Comparison of ENCODE assay signal across 12 mouse cellular contexts in genomic region chr3:27942991-27943390, GRCm38 (mm10). TPM values are rescaled to one million over a fixed set of nuclear protein-coding genes. Genes with fewer than 3 reads are reported as not detected.
A peak's percentile ranks its signal among the peaks of the same experiment; 100 is the strongest.
DNase-seq lines count a peak whose midpoint lies in the region; ATAC-seq and TF ChIP-seq lines count a peak whose summit lies in the region.
"Had no signal": no experiment of that assay in that cellular context is flagged by ENCODE, and none has a peak within 500 bp of the region (broad histone marks: within the 10 kb centered on the region; RNA-seq: fewer than 3 reads in every experiment).

No protein-coding gene starts in this region.

- no peak overlapping the region for H3K4me2 ChIP-seq in kidney, embryonic 16.5 days (replicated peaks; ENCODE audit: low read depth, low read length)
- H3K4me2 ChIP-seq in embryonic facial prominence, embryonic 15.5 days (replicated peaks): no peak overlapping the region
- H3K4me2 ChIP-seq in heart, embryonic 16.5 days (ENCODE audit: low read depth, low read length): no peak overlapping the region
- H3K4me2 ChIP-seq in lung, postnatal 0 days (replicated peaks; ENCODE audit: low read depth, low read length): no peak overlapping the region

- peak; percentile 18 for DNase-seq in kidney, adult 11 months
- peak; percentile 55 for DNase-seq in lung, postnatal 0 days (ENCODE audit: low spot score)
- DNase-seq in embryo, embryonic 10.5 days (ENCODE audit: low spot score): no peak
- no peak for DNase-seq in hindbrain, embryonic 10.5 days (ENCODE audit: low spot score)
- DNase-seq in spleen, adult 12 weeks (ENCODE audit: low spot score): no peak
- DNase-seq: cerebellum, adult 9-10 months; liver; retina, postnatal 1 day had no signal

- peaks cover 14% of the 10 kb centered on the region for H3K4me1 ChIP-seq in kidney, embryonic 16.5 days (ENCODE audit: insufficient read depth, low read length)
- peaks cover 26% of the 10 kb centered on the region for H3K4me1 ChIP-seq in embryonic facial prominence, embryonic 15.5 days
- peaks cover 16% of the 10 kb centered on the region for H3K4me1 ChIP-seq in heart, embryonic 16.5 days (ENCODE audit: control insufficient read depth, insufficient read depth, low read length)
- peaks cover 7% of the 10 kb centered on the region; the same call in 1 of the 2 replicates for H3K4me1 ChIP-seq in lung, postnatal 0 days (ENCODE audit: insufficient read depth, low read depth, low read length)
- peaks cover 21% of the 10 kb centered on the region for H3K4me1 ChIP-seq in hindbrain, embryonic 10.5 days (replicated peaks)

- TF ChIP-seq CTCF in lung, postnatal 0 days (IDR thresholded peaks at IDR 0.05): no peak

- H3K9ac ChIP-seq in kidney, embryonic 16.5 days (replicated peaks; ENCODE audit: low read length): no peak overlapping the region
- H3K9ac ChIP-seq in embryonic facial prominence, embryonic 15.5 days: no peak overlapping the region
- no peak overlapping the region for H3K9ac ChIP-seq in heart, embryonic 16.5 days (ENCODE audit: low read length)
- no peak overlapping the region for H3K9ac ChIP-seq in lung, postnatal 0 days (replicated peaks; ENCODE audit: low read depth)

- no peaks in the 10 kb centered on the region for H3K36me3 ChIP-seq in kidney, embryonic 16.5 days (ENCODE audit: insufficient read depth, low read length)
- no peaks in the 10 kb centered on the region for H3K36me3 ChIP-seq in embryonic facial prominence, embryonic 15.5 days
- H3K36me3 ChIP-seq in heart, embryonic 16.5 days (ENCODE audit: control insufficient read depth, insufficient read depth): no peaks in the 10 kb centered on the region
- H3K36me3 ChIP-seq in lung, postnatal 0 days (ENCODE audit: insufficient read depth, low read length): no peaks in the 10 kb centered on the region
- no peaks in the 10 kb centered on the region for H3K36me3 ChIP-seq in hindbrain, embryonic 10.5 days
- H3K36me3 ChIP-seq: forebrain, embryonic 10.5 days had no signal

- no peak for TF ChIP-seq EP300 in lung, postnatal 0 days (IDR thresholded peaks at IDR 0.05)

- 74% methylated on average over 7 of the region's 7 CpGs for WGBS in kidney, embryonic 16.5 days
- WGBS in embryonic facial prominence, embryonic 15.5 days: 75% methylated on average over 7 of the region's 7 CpGs
- WGBS in heart, embryonic 16.5 days: 54% methylated on average over 7 of the region's 7 CpGs
- 57% methylated on average over 7 of the region's 7 CpGs for WGBS in lung, postnatal 0 days
- WGBS in hindbrain, embryonic 10.5 days: 88% methylated on average over 7 of the region's 7 CpGs

- no peak overlapping the region for H3K4me3 ChIP-seq in kidney, embryonic 16.5 days (ENCODE audit: low read length)
- no peak overlapping the region for H3K4me3 ChIP-seq in embryonic facial prominence, embryonic 15.5 days (replicated peaks)
- H3K4me3 ChIP-seq in heart, embryonic 16.5 days (ENCODE audit: low read length): no peak overlapping the region
- H3K4me3 ChIP-seq in lung, postnatal 0 days (ENCODE audit: low read depth, low read length): no peak overlapping the region
- no peak overlapping the region for H3K4me3 ChIP-seq in hindbrain, embryonic 10.5 days
- H3K4me3 ChIP-seq: forebrain, embryonic 10.5 days had no signal

- no peak for ATAC-seq in kidney, embryonic 16.5 days (ENCODE audit: low FRiP score, low TSS enrichment)
- ATAC-seq in embryonic facial prominence, embryonic 15.5 days (ENCODE audit: insufficient number of reproducible peaks, low FRiP score, low TSS enrichment, low read depth): no peak
- ATAC-seq in heart, embryonic 16.5 days (replicated peaks; ENCODE audit: extremely low read depth, insufficient read depth, low FRiP score): no peak
- ATAC-seq in lung, postnatal 0 days: no peak

- no peaks in the 10 kb centered on the region for H3K27me3 ChIP-seq in kidney, embryonic 16.5 days (ENCODE audit: insufficient read depth, low read length)
- no peaks in the 10 kb centered on the region for H3K27me3 ChIP-seq in embryonic facial prominence, embryonic 15.5 days
- no peaks in the 10 kb centered on the region for H3K27me3 ChIP-seq in heart, embryonic 16.5 days (ENCODE audit: control insufficient read depth, insufficient read depth, low read length)
- H3K27me3 ChIP-seq in lung, postnatal 0 days (replicated peaks; ENCODE audit: insufficient read depth, low read length): no peaks in the 10 kb centered on the region
- peaks cover 11% of the 10 kb centered on the region for H3K27me3 ChIP-seq in hindbrain, embryonic 10.5 days (ENCODE audit: insufficient read depth, poor library complexity, severe bottlenecking)

- H3K27ac ChIP-seq in kidney, embryonic 16.5 days (ENCODE audit: low read length): no peak overlapping the region
- H3K27ac ChIP-seq in embryonic facial prominence, embryonic 15.5 days (replicated peaks): 0 out of 2 replicates have a peak overlapping the region, but pooled peaks have one; percentile 17
- peak overlapping the region; percentile 45 for H3K27ac ChIP-seq in heart, embryonic 16.5 days (ENCODE audit: low read length)
- H3K27ac ChIP-seq in lung, postnatal 0 days (ENCODE audit: low read length): no peak overlapping the region
- H3K27ac ChIP-seq in hindbrain, embryonic 10.5 days: no peak overlapping the region
- H3K27ac ChIP-seq: forebrain, embryonic 10.5 days had no signal

- no peaks in the 10 kb centered on the region for H3K9me3 ChIP-seq in kidney, embryonic 16.5 days (ENCODE audit: low read length)
- no peaks in the 10 kb centered on the region for H3K9me3 ChIP-seq in embryonic facial prominence, embryonic 15.5 days (replicated peaks)
- H3K9me3 ChIP-seq in heart, embryonic 16.5 days (replicated peaks; ENCODE audit: control insufficient read depth, low read length): no peaks in the 10 kb centered on the region
- no peaks in the 10 kb centered on the region for H3K9me3 ChIP-seq in lung, postnatal 0 days (ENCODE audit: low read length)
- H3K9me3 ChIP-seq in hindbrain, embryonic 10.5 days: no peaks in the 10 kb centered on the region
- H3K9me3 ChIP-seq: forebrain, embryonic 10.5 days had no signal

RNA-seq across cellular contexts. Expression of gene Pld1, which starts 4.5 kb away (rescaled TPM):
- 6.0 and 9.0 TPM in 2 replicates for polyA plus RNA-seq in kidney, embryonic 16.5 days (2015; fragmentation: Nextera tagmentation; extraction: Ambion mirVana)
- polyA plus RNA-seq in embryonic facial prominence, embryonic 15.5 days (2015; fragmentation: Nextera tagmentation; extraction: Ambion mirVana): 6.4 and 7.1 TPM in 2 replicates
- 7.8 and 8.3 TPM in 2 replicates for polyA plus RNA-seq in heart, embryonic 16.5 days (2015; fragmentation: Nextera tagmentation; extraction: Ambion mirVana)
- 10.2 and 13.4 TPM in 2 replicates for polyA plus RNA-seq in lung, postnatal 0 days (2015; fragmentation: Nextera tagmentation; extraction: Ambion mirVana)
- polyA plus RNA-seq in hindbrain, embryonic 10.5 days (2016; fragmentation: Nextera tagmentation; extraction: Ambion mirVana): 2.8 and 3.2 TPM in 2 replicates

RNA-seq across cellular contexts. Expression of gene Tmem212, which starts 46.8 kb away (rescaled TPM):
- 0.24 and 0.35 TPM in 2 replicates for polyA plus RNA-seq in kidney, embryonic 16.5 days (2015; fragmentation: Nextera tagmentation; extraction: Ambion mirVana)
- 7.9 and 18.9 TPM in 2 replicates for polyA plus RNA-seq in embryonic facial prominence, embryonic 15.5 days (2015; fragmentation: Nextera tagmentation; extraction: Ambion mirVana)
- polyA plus RNA-seq in heart, embryonic 16.5 days (2015; fragmentation: Nextera tagmentation; extraction: Ambion mirVana): 0.72 TPM in 1 of 2 replicates, not detected in the other
- 55.4 and 59.9 TPM in 2 replicates for polyA plus RNA-seq in lung, postnatal 0 days (2015; fragmentation: Nextera tagmentation; extraction: Ambion mirVana)
- not detected in 2 replicates for polyA plus RNA-seq in hindbrain, embryonic 10.5 days (2016; fragmentation: Nextera tagmentation; extraction: Ambion mirVana)
- polyA plus RNA-seq: forebrain, embryonic 10.5 days had no signal

Comparison
In these comparisons a context has a peak if more than half of its experiments do, and no peak if none do; other contexts are left out.
1. DNase-seq: peak in kidney, adult 11 months (single experiment) and lung, postnatal 0 days (single experiment); none in embryo, embryonic 10.5 days (single experiment), hindbrain, embryonic 10.5 days (single experiment) and spleen, adult 12 weeks (single experiment).
2. H3K27ac ChIP-seq: peak in embryonic facial prominence, embryonic 15.5 days (single experiment) and heart, embryonic 16.5 days (single experiment); none in kidney, embryonic 16.5 days (single experiment), lung, postnatal 0 days (single experiment) and hindbrain, embryonic 10.5 days (single experiment).